Mouse (Mus musculus): ENCODE measurements around the gene Pip4k2c. TPM values are rescaled to one million over a fixed set of nuclear protein-coding genes. Genes with fewer than 3 reads are reported as not detected.

Pip4k2c gene
- total and polyA plus RNA-seq, 2 experiments from 2014 or later = 15.1 to 18.3 TPM

DNA sequence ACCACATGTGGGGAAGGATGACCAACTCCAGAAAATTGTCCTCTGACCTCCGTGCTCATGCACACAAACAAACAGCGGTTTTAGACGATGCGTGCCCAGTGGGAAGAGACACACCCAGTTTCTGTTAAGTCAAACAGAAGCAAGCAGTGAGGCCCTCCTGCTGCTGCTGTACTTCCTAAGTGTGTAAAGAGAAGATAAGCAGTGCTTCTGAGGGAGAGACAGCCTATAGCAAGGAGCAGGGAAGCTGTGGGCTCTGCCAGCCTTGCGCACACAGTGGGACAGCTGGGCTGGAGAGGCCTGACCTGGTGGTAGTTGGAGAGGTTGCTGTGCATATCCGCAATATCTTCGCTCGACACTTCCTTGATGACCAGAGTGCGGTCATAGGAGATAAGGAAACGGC lies 6.0 kb downstream of the Pip4k2c start:
- Histone ChIP-seq H3K27me3 (ENCODE audit: insufficient read depth, low read length) (no peaks in the 10 kb centered on the region), H3K36me3 (ENCODE audit: insufficient read depth, low read length) (peaks cover 40% of the 10 kb centered on the region), H3K9me3 (ENCODE audit: low read length) (no peaks in the 10 kb centered on the region), H3K27ac (ENCODE audit: low read depth, low read length) (no peak overlapping the region), H3K9ac (replicated peaks; ENCODE audit: low read length, poor library complexity, severe bottlenecking) (no peak overlapping the region), H3K4me1 (ENCODE audit: insufficient read depth, low read length) (peaks cover 3% of the 10 kb centered on the region), H3K4me2 (ENCODE audit: low read depth, low read length, poor library complexity, severe bottlenecking) (no peak overlapping the region), H3K4me3 (ENCODE audit: low read depth, low read length) (no peak overlapping the region)
- ATAC-seq (ENCODE audit: low FRiP score) (no peak), DNase-seq (ENCODE audit: low spot score) (no peak)
- WGBS = 94% methylated on average over 10 of the region's 10 CpGs
- no peak for TF ChIP-seq CTCF (IDR thresholded peaks at IDR 0.05)

DNA sequence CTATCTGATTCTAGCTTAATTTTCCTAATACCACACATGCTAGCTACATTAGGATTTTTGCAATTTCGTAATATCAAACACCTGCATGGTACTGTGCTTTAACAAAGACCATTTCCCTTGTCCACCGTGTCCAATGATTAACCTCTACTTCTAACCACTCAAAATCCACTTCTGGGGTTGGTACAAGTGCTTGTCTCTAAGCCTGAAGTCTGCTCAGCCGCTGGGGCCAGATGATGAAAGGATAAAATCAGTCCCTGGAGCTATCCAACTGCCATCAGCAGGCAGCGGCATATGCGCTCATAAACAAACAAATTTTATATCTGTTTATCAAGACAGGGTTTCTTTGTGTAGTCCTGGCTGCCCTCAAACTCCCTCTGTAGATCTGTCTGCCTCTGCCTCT lies 6.8 kb downstream of the Pip4k2c start:
- DNase-seq (ENCODE audit: low spot score) (no peak), ATAC-seq (ENCODE audit: low FRiP score) (no peak)
- 91% methylated on average over 5 of the region's 5 CpGs for WGBS
- Histone ChIP-seq H3K9me3 (ENCODE audit: low read length) (no peaks in the 10 kb centered on the region), H3K27ac (ENCODE audit: low read depth, low read length) (no peak overlapping the region), H3K27me3 (ENCODE audit: insufficient read depth, low read length) (no peaks in the 10 kb centered on the region), H3K4me1 (ENCODE audit: insufficient read depth, low read length) (no peaks in the 10 kb centered on the region), H3K36me3 (ENCODE audit: insufficient read depth, low read length) (peaks cover 44% of the 10 kb centered on the region), H3K4me2 (ENCODE audit: low read depth, low read length, poor library complexity, severe bottlenecking) (no peak overlapping the region), H3K4me3 (ENCODE audit: low read depth, low read length) (no peak overlapping the region), H3K9ac (replicated peaks; ENCODE audit: low read length, poor library complexity, severe bottlenecking) (no peak overlapping the region)
- no peak for TF ChIP-seq CTCF (IDR thresholded peaks at IDR 0.05)

DNA sequence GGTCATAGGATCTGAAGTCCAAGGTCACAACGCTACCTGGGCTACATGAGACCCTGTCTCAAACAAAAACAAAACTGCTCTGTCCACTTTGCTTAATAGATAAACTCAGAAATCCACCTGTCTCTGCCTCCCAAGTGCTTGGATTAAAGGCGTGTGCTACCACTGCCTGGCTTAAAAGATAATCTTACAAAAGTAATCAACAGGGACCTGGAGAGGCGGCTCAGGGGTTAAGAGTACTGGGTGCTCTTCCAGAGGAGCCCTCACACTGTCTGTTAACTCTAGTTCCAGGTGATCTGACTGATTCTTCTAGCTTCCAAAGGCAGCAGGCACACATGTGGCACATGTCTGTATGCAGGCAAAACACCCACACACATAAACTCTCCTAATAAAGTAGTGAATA lies 8.3 kb downstream of the Pip4k2c start:
- Histone ChIP-seq H3K9ac (replicated peaks; ENCODE audit: low read length, poor library complexity, severe bottlenecking) (no peak overlapping the region), H3K4me2 (ENCODE audit: low read depth, low read length, poor library complexity, severe bottlenecking) (no peak overlapping the region), H3K36me3 (ENCODE audit: insufficient read depth, low read length) (peaks cover 52% of the 10 kb centered on the region), H3K27me3 (ENCODE audit: insufficient read depth, low read length) (no peaks in the 10 kb centered on the region), H3K27ac (ENCODE audit: low read depth, low read length) (no peak overlapping the region), H3K9me3 (ENCODE audit: low read length) (no peaks in the 10 kb centered on the region), H3K4me1 (ENCODE audit: insufficient read depth, low read length) (no peaks in the 10 kb centered on the region), H3K4me3 (ENCODE audit: low read depth, low read length) (no peak overlapping the region)
- TF ChIP-seq CTCF (IDR thresholded peaks at IDR 0.05) = no peak
- no peak for DNase-seq (ENCODE audit: low spot score)
- WGBS = 94% methylated on average over 3 of the region's 3 CpGs
- ATAC-seq (ENCODE audit: low FRiP score) = no peak

DNA sequence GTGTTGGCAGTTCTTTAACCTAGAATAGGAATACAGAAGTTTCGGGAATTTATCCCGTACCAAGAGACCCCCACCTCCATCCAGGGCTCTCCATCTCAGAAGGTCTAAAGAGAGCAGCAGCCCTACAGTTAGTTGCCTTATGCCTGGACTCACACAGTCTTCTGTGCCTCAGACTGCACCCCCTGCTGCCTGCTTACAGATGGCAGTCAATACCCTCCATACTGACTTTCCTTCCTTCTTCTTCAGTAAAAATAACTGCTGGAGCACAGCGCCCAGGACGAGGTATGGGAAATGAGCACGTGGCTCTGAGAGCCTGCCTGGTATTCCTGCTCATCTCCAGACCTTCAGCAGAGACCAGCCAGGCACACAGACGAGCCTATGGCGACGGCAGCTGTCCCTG lies 11.1 kb downstream of the Pip4k2c start:
- DNase-seq (ENCODE audit: low spot score) = no peak
- no peaks in the 10 kb centered on the region for H3K27me3 ChIP-seq (ENCODE audit: insufficient read depth, low read length)
- ATAC-seq (ENCODE audit: low FRiP score) = no peak
- H3K9me3 ChIP-seq (ENCODE audit: low read length) = no peaks in the 10 kb centered on the region
- 81% methylated on average over 8 of the region's 8 CpGs for whole genome bisulfite sequencing
- peaks cover 6% of the 10 kb centered on the region; the same call in 1 of the 2 replicates for H3K4me1 ChIP-seq (ENCODE audit: insufficient read depth, low read length)
- no peak overlapping the region for H3K27ac ChIP-seq (ENCODE audit: low read depth, low read length)
- no peak overlapping the region for H3K4me2 ChIP-seq (ENCODE audit: low read depth, low read length, poor library complexity, severe bottlenecking)
- no peak overlapping the region for H3K9ac ChIP-seq (replicated peaks; ENCODE audit: low read length, poor library complexity, severe bottlenecking)
- H3K36me3 ChIP-seq (ENCODE audit: insufficient read depth, low read length) = peaks cover 42% of the 10 kb centered on the region
- H3K4me3 ChIP-seq (ENCODE audit: low read depth, low read length) = no peak overlapping the region
- peak; percentile 38 for TF ChIP-seq CTCF (IDR thresholded peaks at IDR 0.05)

DNA sequence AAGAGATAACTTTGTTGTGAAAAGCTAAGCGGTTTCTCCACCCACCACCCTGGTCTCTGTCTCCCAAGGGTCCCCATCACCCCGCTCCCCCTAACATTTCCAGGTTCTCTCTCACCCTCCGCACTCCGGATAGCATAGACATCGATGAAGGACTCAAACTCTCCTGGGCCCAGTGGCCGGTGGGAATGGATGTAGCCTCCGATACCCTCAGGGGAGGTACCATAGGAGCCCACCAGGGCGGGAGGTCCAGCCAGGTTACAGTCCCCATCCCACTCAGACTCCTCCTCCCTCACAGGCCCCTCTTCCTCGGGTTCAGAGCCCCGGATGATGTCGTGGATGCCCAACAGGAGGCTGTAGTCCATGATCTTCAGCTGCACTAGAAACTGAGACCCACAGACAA lies 11.9 kb downstream of the Pip4k2c start:
- peaks cover 6% of the 10 kb centered on the region; the same call in 1 of the 2 replicates for H3K4me1 ChIP-seq (ENCODE audit: insufficient read depth, low read length)
- H3K27ac ChIP-seq (ENCODE audit: low read depth, low read length) = no peak overlapping the region; the same call in 1 of the 2 replicates
- no peak overlapping the region for H3K9ac ChIP-seq (replicated peaks; ENCODE audit: low read length, poor library complexity, severe bottlenecking)
- ATAC-seq (ENCODE audit: low FRiP score) (no peak), DNase-seq (ENCODE audit: low spot score) (no peak)
- no peaks in the 10 kb centered on the region for H3K9me3 ChIP-seq (ENCODE audit: low read length)
- H3K4me3 ChIP-seq (ENCODE audit: low read depth, low read length) = no peak overlapping the region
- no peak for TF ChIP-seq CTCF (IDR thresholded peaks at IDR 0.05)
- WGBS = 79% methylated on average over 11 of the region's 11 CpGs
- no peaks in the 10 kb centered on the region for H3K27me3 ChIP-seq (ENCODE audit: insufficient read depth, low read length)
- no peak overlapping the region for H3K4me2 ChIP-seq (ENCODE audit: low read depth, low read length, poor library complexity, severe bottlenecking)
- peaks cover 34% of the 10 kb centered on the region for H3K36me3 ChIP-seq (ENCODE audit: insufficient read depth, low read length)

DNA sequence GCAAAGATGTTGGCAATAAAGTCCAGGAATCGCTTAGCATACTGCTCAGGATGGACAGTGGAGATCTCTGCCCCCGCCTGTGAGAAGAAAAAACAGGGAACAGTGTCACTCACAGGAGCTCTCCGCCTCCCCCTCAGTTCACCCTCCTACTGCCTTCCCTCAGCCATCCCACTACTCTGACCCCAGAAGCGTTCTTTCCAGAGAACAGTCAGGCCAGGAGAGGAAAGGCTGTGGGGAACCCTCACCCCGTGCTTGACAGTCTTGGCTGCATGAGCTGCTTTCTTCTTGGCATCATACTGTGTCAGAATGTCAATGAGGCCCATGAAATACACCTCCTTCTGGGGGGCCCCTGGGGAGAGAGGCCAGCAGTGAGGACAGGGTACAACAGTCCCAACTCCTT lies 12.3 kb downstream of the Pip4k2c start:
- H3K36me3 ChIP-seq (ENCODE audit: insufficient read depth, low read length) = peaks cover 34% of the 10 kb centered on the region
- ATAC-seq (ENCODE audit: low FRiP score) = no peak

More for the DNA sequence above, 12.3 kb downstream of the Pip4k2c start:
- H3K27ac ChIP-seq (ENCODE audit: low read depth, low read length) = 0 out of 2 replicates have a peak overlapping the region, but pooled peaks have one; percentile 26
- WGBS = 60% methylated on average over 5 of the region's 5 CpGs
- peaks cover 6% of the 10 kb centered on the region; the same call in 1 of the 2 replicates for H3K4me1 ChIP-seq (ENCODE audit: insufficient read depth, low read length)
- no peak for TF ChIP-seq CTCF (IDR thresholded peaks at IDR 0.05)
- DNase-seq (ENCODE audit: low spot score) = no peak
- H3K4me2 ChIP-seq (ENCODE audit: low read depth, low read length, poor library complexity, severe bottlenecking) = no peak overlapping the region
- H3K9ac ChIP-seq (replicated peaks; ENCODE audit: low read length, poor library complexity, severe bottlenecking) = no peak overlapping the region
- H3K9me3 ChIP-seq (ENCODE audit: low read length) = no peaks in the 10 kb centered on the region
- no peaks in the 10 kb centered on the region for H3K27me3 ChIP-seq (ENCODE audit: insufficient read depth, low read length)
- H3K4me3 ChIP-seq (ENCODE audit: low read depth, low read length) = no peak overlapping the region
